35 mouse cellular contexts compared by ENCODE assay signal in genomic region chr2:84933992-84934648, GRCm38 (mm10). TPM values are rescaled to one million over a fixed set of nuclear protein-coding genes. Genes with fewer than 3 reads are reported as not detected.
DNase-seq lines count a peak whose midpoint lies in the region; ATAC-seq and TF ChIP-seq lines count a peak whose summit lies in the region.
"Had no signal": no experiment of that assay in that cellular context is flagged by ENCODE, and none has a peak within 500 bp of the region (broad histone marks: within the 10 kb centered on the region; RNA-seq: fewer than 3 reads in every experiment).

No protein-coding gene starts in this region.

- H3K9me3 ChIP-seq in heart, embryonic 12.5 days (replicated peaks), result no peaks in the 10 kb centered on the region
- no peaks in the 10 kb centered on the region for H3K9me3 ChIP-seq in kidney, embryonic 16.5 days (ENCODE audit: low read length)
- H3K9me3 ChIP-seq in midbrain, embryonic 14.5 days (ENCODE audit: control insufficient read depth, low read length), result no peaks in the 10 kb centered on the region
- H3K9me3 ChIP-seq in midbrain, embryonic 15.5 days, result no peaks in the 10 kb centered on the region
- H3K9me3 ChIP-seq: embryonic facial prominence, embryonic 15.5 days; limb, embryonic 10.5 days; midbrain, embryonic 12.5 days; neural tube, embryonic 13.5 days had no signal

- no peak for TF ChIP-seq CTCF in kidney, adult 2 months (conservative IDR thresholded peaks at IDR 0.05; ENCODE audit: insufficient read depth, insufficient read length, low read depth, low read length)

- H3K4me2 ChIP-seq in heart, embryonic 12.5 days, result no peak overlapping the region
- H3K4me2 ChIP-seq in kidney, embryonic 16.5 days (replicated peaks; ENCODE audit: low read depth, low read length), result no peak overlapping the region
- no peak overlapping the region for H3K4me2 ChIP-seq in midbrain, embryonic 14.5 days (ENCODE audit: low read length)
- H3K4me2 ChIP-seq in midbrain, embryonic 15.5 days, result no peak overlapping the region
- H3K4me2 ChIP-seq: embryonic facial prominence, embryonic 15.5 days; liver, embryonic 11.5 days; lung, embryonic 14.5 days; midbrain, embryonic 12.5 days; neural tube, embryonic 13.5 days had no signal

- no peak for ATAC-seq in heart, embryonic 12.5 days (ENCODE audit: insufficient number of reproducible peaks, low FRiP score)
- no peak for ATAC-seq in kidney, embryonic 16.5 days (ENCODE audit: low FRiP score, low TSS enrichment)
- no peak for ATAC-seq in midbrain, embryonic 14.5 days (ENCODE audit: low FRiP score, low TSS enrichment)
- ATAC-seq in midbrain, embryonic 15.5 days (replicated peaks), result no peak; the same call in 1 of the 2 replicates
- ATAC-seq: hindbrain, postnatal 0 days; intestine, embryonic 16.5 days; Patski had no signal

- peak overlapping the region; percentile 42 for H3K27ac ChIP-seq in heart, embryonic 12.5 days (ENCODE audit: poor library complexity, severe bottlenecking)
- H3K27ac ChIP-seq in kidney, adult 2 months (ENCODE audit: insufficient read depth, low read depth, low read length), result no peak overlapping the region
- H3K27ac ChIP-seq in kidney, embryonic 16.5 days (ENCODE audit: low read length), result no peak overlapping the region
- H3K27ac ChIP-seq in midbrain, embryonic 14.5 days (replicated peaks; ENCODE audit: low read depth, low read length), result no peak overlapping the region; the same call in 1 of the 2 replicates
- no peak overlapping the region for H3K27ac ChIP-seq in midbrain, embryonic 15.5 days
- H3K27ac ChIP-seq: embryonic facial prominence, embryonic 15.5 days; hindbrain, postnatal 0 days; layer of hippocampus, adult 2 months; limb, embryonic 10.5 days; midbrain, embryonic 12.5 days; neural tube, embryonic 13.5 days had no signal

- H3K9ac ChIP-seq in heart, embryonic 12.5 days, result no peak overlapping the region
- no peak overlapping the region for H3K9ac ChIP-seq in kidney, embryonic 16.5 days (replicated peaks; ENCODE audit: low read length)
- no peak overlapping the region for H3K9ac ChIP-seq in midbrain, embryonic 14.5 days (replicated peaks; ENCODE audit: low read length)
- H3K9ac ChIP-seq in midbrain, embryonic 15.5 days, result no peak overlapping the region
- H3K9ac ChIP-seq: embryonic facial prominence, embryonic 15.5 days; lung, embryonic 14.5 days; midbrain, embryonic 12.5 days; neural tube, embryonic 13.5 days had no signal

- H3K27me3 ChIP-seq in heart, embryonic 12.5 days (replicated peaks), result no peaks in the 10 kb centered on the region
- H3K27me3 ChIP-seq in kidney, adult 2 months (replicated peaks; ENCODE audit: control insufficient read depth, insufficient read depth, low read length), result no peaks in the 10 kb centered on the region
- H3K27me3 ChIP-seq in kidney, embryonic 16.5 days (ENCODE audit: insufficient read depth, low read length), result no peaks in the 10 kb centered on the region
- H3K27me3 ChIP-seq in midbrain, embryonic 14.5 days (ENCODE audit: control insufficient read depth, insufficient read depth, low read length), result no peaks in the 10 kb centered on the region
- H3K27me3 ChIP-seq in midbrain, embryonic 15.5 days (replicated peaks), result no peaks in the 10 kb centered on the region
- H3K27me3 ChIP-seq: CH12.LX; embryonic facial prominence, embryonic 15.5 days; neural tube, embryonic 13.5 days had no signal

- H3K36me3 ChIP-seq in heart, embryonic 12.5 days, result no peaks in the 10 kb centered on the region
- H3K36me3 ChIP-seq in kidney, adult 2 months (ENCODE audit: control insufficient read depth, insufficient read depth, low read length), result no peaks in the 10 kb centered on the region
- H3K36me3 ChIP-seq in kidney, embryonic 16.5 days (ENCODE audit: insufficient read depth, low read length), result no peaks in the 10 kb centered on the region
- H3K36me3 ChIP-seq in midbrain, embryonic 14.5 days (ENCODE audit: control insufficient read depth, insufficient read depth, low read length), result no peaks in the 10 kb centered on the region
- H3K36me3 ChIP-seq in midbrain, embryonic 15.5 days (replicated peaks), result no peaks in the 10 kb centered on the region
- H3K36me3 ChIP-seq: embryonic facial prominence, embryonic 15.5 days; G1E; midbrain, embryonic 12.5 days; neural tube, embryonic 13.5 days had no signal

- no peak for TF ChIP-seq POLR2A in kidney, adult 2 months (IDR thresholded peaks at IDR 0.05; ENCODE audit: low read depth, low read length)

- peaks cover 16% of the 10 kb centered on the region for H3K4me1 ChIP-seq in heart, embryonic 12.5 days (replicated peaks)
- H3K4me1 ChIP-seq in kidney, adult 2 months (ENCODE audit: control insufficient read depth, insufficient read depth, low read length), result peaks cover 3% of the 10 kb centered on the region; the same call in 1 of the 2 replicates
- peaks cover 19% of the 10 kb centered on the region for H3K4me1 ChIP-seq in kidney, embryonic 16.5 days (ENCODE audit: insufficient read depth, low read length)
- H3K4me1 ChIP-seq in midbrain, embryonic 14.5 days (ENCODE audit: control insufficient read depth, insufficient read depth, low read length), result 0 out of 2 replicates have a peak, but pooled peaks cover 4% of the 10 kb centered on the region
- H3K4me1 ChIP-seq in midbrain, embryonic 15.5 days, result peaks cover 5% of the 10 kb centered on the region; the same call in 1 of the 2 replicates

- no peak for DNase-seq in heart, postnatal 4 days
- DNase-seq in kidney, adult 2 months, result peak; percentile 73
- DNase-seq in midbrain, embryonic 14.5 days, result peak; percentile 12
- no peak for DNase-seq in thymus, postnatal 0 days (ENCODE audit: low spot score)
- DNase-seq: adrenal gland, postnatal 36 days; B cell, adult 2 months; cerebellum, adult 11 months; cerebellum, adult 9-11 months; lung, embryonic 14.5 days; retina, postnatal 1 day; right cerebral cortex, postnatal 25 days; spleen, adult 18-20 months had no signal

- H3K4me3 ChIP-seq in heart, embryonic 12.5 days, result no peak overlapping the region
- no peak overlapping the region for H3K4me3 ChIP-seq in kidney, adult 2 months (ENCODE audit: insufficient read depth, low read depth, low read length)
- H3K4me3 ChIP-seq in kidney, embryonic 16.5 days (ENCODE audit: low read length), result no peak overlapping the region
- no peak overlapping the region for H3K4me3 ChIP-seq in midbrain, embryonic 14.5 days (replicated peaks; ENCODE audit: low read depth, low read length)
- H3K4me3 ChIP-seq in midbrain, embryonic 15.5 days, result no peak overlapping the region
- H3K4me3 ChIP-seq: embryonic facial prominence, embryonic 15.5 days; layer of hippocampus, adult 2 months; limb, embryonic 10.5 days; midbrain, embryonic 12.5 days; neural tube, embryonic 13.5 days had no signal

- 48% methylated on average over 8 of the region's 8 CpGs for WGBS in heart, embryonic 12.5 days
- 68% methylated on average over 8 of the region's 8 CpGs for WGBS in kidney, adult 2 months
- 79% methylated on average over 8 of the region's 8 CpGs for WGBS in kidney, embryonic 16.5 days
- WGBS in midbrain, embryonic 14.5 days, result 66% methylated on average over 8 of the region's 8 CpGs
- WGBS in midbrain, embryonic 15.5 days, result 73% methylated on average over 8 of the region's 8 CpGs

RNA-seq across cellular contexts. Expression of gene Slc43a3, which starts 2.3 kb away (rescaled TPM):
- 33.6 and 35.0 TPM in 2 replicates for polyA plus RNA-seq in heart, embryonic 12.5 days (2016; fragmentation: Nextera tagmentation; extraction: Ambion mirVana)
- total RNA-seq in heart, postnatal 4 days (2021), result 10 to 100 TPM; 44.1 to 52.6 TPM
- polyA plus RNA-seq in kidney, adult 2 months (2012; rRNA removed), result 60.8 and 62.2 TPM in 2 replicates
- 57.4 and 58.0 TPM in 2 replicates for polyA plus RNA-seq in kidney, embryonic 16.5 days (2015; fragmentation: Nextera tagmentation; extraction: Ambion mirVana)
- polyA plus RNA-seq in midbrain, embryonic 14.5 days (2014; fragmentation: Nextera tagmentation; extraction: Ambion mirVana), result 1.7 and 4.2 TPM in 2 replicates
- polyA plus RNA-seq in midbrain, embryonic 15.5 days (2015; fragmentation: Nextera tagmentation; extraction: Ambion mirVana), result 3.8 and 5.6 TPM in 2 replicates
- polyA plus RNA-seq in thymus, postnatal 0 days (2015; fragmentation: Nextera tagmentation; extraction: Ambion mirVana), result 29.1 and 30.0 TPM in 2 replicates
- polyA plus RNA-seq: Patski had no signal

RNA-seq across cellular contexts. Expression of gene Prg2, which starts 46.1 kb away (rescaled TPM):
- polyA plus RNA-seq in heart, embryonic 12.5 days (2016; fragmentation: Nextera tagmentation; extraction: Ambion mirVana), result 0.39 and 3.1 TPM in 2 replicates
- total RNA-seq in heart, postnatal 4 days (2021), result not detected
- polyA plus RNA-seq in kidney, adult 2 months (2012; rRNA removed), result 0.16 TPM in 1 of 2 replicates, not detected in the other
- 0.36 TPM in 1 of 2 replicates, not detected in the other for polyA plus RNA-seq in kidney, embryonic 16.5 days (2015; fragmentation: Nextera tagmentation; extraction: Ambion mirVana)
- polyA plus RNA-seq in midbrain, embryonic 14.5 days (2014; fragmentation: Nextera tagmentation; extraction: Ambion mirVana), result not detected in 2 replicates
- 0.35 and 0.42 TPM in 2 replicates for polyA plus RNA-seq in midbrain, embryonic 15.5 days (2015; fragmentation: Nextera tagmentation; extraction: Ambion mirVana)
- 3.0 and 4.2 TPM in 2 replicates for polyA plus RNA-seq in thymus, postnatal 0 days (2015; fragmentation: Nextera tagmentation; extraction: Ambion mirVana)
- total RNA-seq: adrenal gland, adult 18-20 months; adrenal gland, postnatal 36 days; gastrocnemius, adult 8-10 months; heart, adult 8-10 months; hindbrain, postnatal 0 days; layer of hippocampus, adult 2 months; layer of hippocampus, postnatal 25 days had no signal
- polyA plus RNA-seq: embryonic facial prominence, embryonic 15.5 days; forebrain, embryonic 14.5 days; frontal cortex, adult 2 months; G1E; hindbrain, embryonic 11.5 days; hindbrain, postnatal 0 days; lung, embryonic 14.5 days; midbrain, embryonic 12.5 days; Patski had no signal

RNA-seq across cellular contexts. Expression of gene Rtn4rl2, which starts 47.6 kb away (rescaled TPM):
- polyA plus RNA-seq in heart, embryonic 12.5 days (2016; fragmentation: Nextera tagmentation; extraction: Ambion mirVana), result 0.67 and 1.2 TPM in 2 replicates
- total RNA-seq in heart, postnatal 4 days (2021), result 1 to 10 TPM; 3.2 to 4.1 TPM
- polyA plus RNA-seq in kidney, adult 2 months (2012; rRNA removed), result 1.4 and 1.5 TPM in 2 replicates
- polyA plus RNA-seq in kidney, embryonic 16.5 days (2015; fragmentation: Nextera tagmentation; extraction: Ambion mirVana), result 1.0 and 1.5 TPM in 2 replicates
- 4.5 and 5.6 TPM in 2 replicates for polyA plus RNA-seq in midbrain, embryonic 14.5 days (2014; fragmentation: Nextera tagmentation; extraction: Ambion mirVana)
- polyA plus RNA-seq in midbrain, embryonic 15.5 days (2015; fragmentation: Nextera tagmentation; extraction: Ambion mirVana), result 4.9 and 6.0 TPM in 2 replicates
- 0.10 and 0.22 TPM in 2 replicates for polyA plus RNA-seq in thymus, postnatal 0 days (2015; fragmentation: Nextera tagmentation; extraction: Ambion mirVana)
- total RNA-seq: CH12.LX; common myeloid progenitor, adult 5-6 weeks; G1E; megakaryocyte, adult 5-6 weeks had no signal
- polyA plus RNA-seq: G1E had no signal

RNA-seq across cellular contexts. Expression of gene Prg3, which starts 53.9 kb away (rescaled TPM):
- polyA plus RNA-seq in heart, embryonic 12.5 days (2016; fragmentation: Nextera tagmentation; extraction: Ambion mirVana), result 0.49 TPM in 1 of 2 replicates, not detected in the other
- total RNA-seq in heart, postnatal 4 days (2021), result not detected
- polyA plus RNA-seq in kidney, adult 2 months (2012; rRNA removed), result 0.28 TPM in 1 of 2 replicates, not detected in the other
- polyA plus RNA-seq in kidney, embryonic 16.5 days (2015; fragmentation: Nextera tagmentation; extraction: Ambion mirVana), result not detected in 2 replicates
- polyA plus RNA-seq in midbrain, embryonic 14.5 days (2014; fragmentation: Nextera tagmentation; extraction: Ambion mirVana), result not detected in 2 replicates
- polyA plus RNA-seq in midbrain, embryonic 15.5 days (2015; fragmentation: Nextera tagmentation; extraction: Ambion mirVana), result not detected in 2 replicates
- polyA plus RNA-seq in thymus, postnatal 0 days (2015; fragmentation: Nextera tagmentation; extraction: Ambion mirVana), result 0.78 and 1.4 TPM in 2 replicates
- total RNA-seq: adrenal gland, adult 18-20 months; adrenal gland, postnatal 36 days; CH12.LX; gastrocnemius, adult 8-10 months; heart, adult 8-10 months; hindbrain, postnatal 0 days; layer of hippocampus, adult 2 months; layer of hippocampus, postnatal 25 days had no signal
- polyA plus RNA-seq: embryonic facial prominence, embryonic 15.5 days; forebrain, embryonic 14.5 days; frontal cortex, adult 2 months; hindbrain, embryonic 11.5 days; hindbrain, postnatal 0 days; intestine, embryonic 16.5 days; lung, embryonic 14.5 days; midbrain, embryonic 12.5 days; neural tube, embryonic 13.5 days; Patski had no signal

Comparison
In these comparisons a context has a peak if more than half of its experiments do, and no peak if none do; other contexts are left out.
1. DNase-seq: peak in kidney, adult 2 months (single experiment) and midbrain, embryonic 14.5 days (single experiment); none in heart, postnatal 4 days (single experiment) and thymus, postnatal 0 days (single experiment).